ENCODE assay signal across 25 mouse cellular contexts in genomic region chr8:126023706-126024305, GRCm38 (mm10). TPM values are rescaled to one million over a fixed set of nuclear protein-coding genes. Genes with fewer than 3 reads are reported as not detected.
DNase-seq lines count a peak whose midpoint lies in the region; ATAC-seq and TF ChIP-seq lines count a peak whose summit lies in the region.
"Had no signal": no experiment of that assay in that cellular context is flagged by ENCODE, and none has a peak within 500 bp of the region (broad histone marks: within the 10 kb centered on the region; RNA-seq: fewer than 3 reads in every experiment).

No protein-coding gene starts in this region.

- no peaks in the 10 kb centered on the region for H3K9me3 ChIP-seq in forebrain, embryonic 14.5 days (replicated peaks; ENCODE audit: control insufficient read depth, low read length)
- H3K9me3 ChIP-seq in forebrain, embryonic 15.5 days = no peaks in the 10 kb centered on the region
- H3K9me3 ChIP-seq in intestine, postnatal 0 days (ENCODE audit: control insufficient read depth) = no peaks in the 10 kb centered on the region
- H3K9me3 ChIP-seq: embryonic facial prominence, embryonic 12.5 days; forebrain, embryonic 12.5 days; heart, embryonic 15.5 days; limb, embryonic 13.5 days; liver, embryonic 12.5 days; midbrain, embryonic 13.5 days had no signal

- no peak for TF ChIP-seq CTCF in intestine, postnatal 0 days (IDR thresholded peaks at IDR 0.05; ENCODE audit: low read depth)

- H3K4me1 ChIP-seq in forebrain, embryonic 14.5 days (ENCODE audit: control insufficient read depth, insufficient read depth, low read length) = no peaks in the 10 kb centered on the region
- 0 out of 2 replicates have a peak, but pooled peaks cover 5% of the 10 kb centered on the region for H3K4me1 ChIP-seq in forebrain, embryonic 15.5 days
- no peaks in the 10 kb centered on the region for H3K4me1 ChIP-seq in intestine, postnatal 0 days (replicated peaks; ENCODE audit: control insufficient read depth, insufficient read depth, low read length)
- H3K4me1 ChIP-seq: embryonic facial prominence, embryonic 12.5 days; forebrain, embryonic 12.5 days; heart, embryonic 15.5 days; liver, embryonic 12.5 days; megakaryocyte, embryonic 14.5 days; midbrain, embryonic 13.5 days had no signal

- no peaks in the 10 kb centered on the region for H3K27me3 ChIP-seq in forebrain, embryonic 14.5 days (replicated peaks; ENCODE audit: control insufficient read depth, insufficient read depth, low read length)
- no peaks in the 10 kb centered on the region for H3K27me3 ChIP-seq in forebrain, embryonic 15.5 days
- no peaks in the 10 kb centered on the region for H3K27me3 ChIP-seq in intestine, postnatal 0 days (replicated peaks; ENCODE audit: control insufficient read depth, insufficient read depth, low read length)
- H3K27me3 ChIP-seq: embryonic facial prominence, embryonic 12.5 days; forebrain, embryonic 12.5 days; heart, embryonic 15.5 days; limb, embryonic 13.5 days; liver, embryonic 12.5 days; megakaryocyte, embryonic 14.5 days; midbrain, embryonic 13.5 days; Patski had no signal

- no peak for ATAC-seq in forebrain, embryonic 14.5 days
- ATAC-seq in forebrain, embryonic 15.5 days (replicated peaks) = no peak
- ATAC-seq in intestine, postnatal 0 days = peak; percentile 85
- ATAC-seq: inflammation-experienced regulatory T-cells, adult 6 months; liver, embryonic 12.5 days; midbrain, embryonic 13.5 days; Patski had no signal

- DNase-seq in forebrain, embryonic 14.5 days (ENCODE audit: low spot score) = peak; percentile 20
- peak; percentile 64 for DNase-seq in cerebellum, adult 9-10 months
- no peak for DNase-seq in right cerebral cortex, postnatal 10 days (ENCODE audit: low spot score in 2 of 2)
- DNase-seq in right cerebral cortex, adult 2 months (ENCODE audit: low spot score in 2 of 2) = no peak
- DNase-seq in kidney, postnatal 36 days = no peak
- DNase-seq: adrenal gland, adult 2 months; heart, postnatal 36 days; kidney, postnatal 4 days; layer of hippocampus, adult 9-11 months; lung, adult 18-20 months; right cerebral cortex, postnatal 4 days; thymus, adult 2 months had no signal

- no peaks in the 10 kb centered on the region for H3K36me3 ChIP-seq in forebrain, embryonic 14.5 days (ENCODE audit: control insufficient read depth, insufficient read depth, low read length)
- H3K36me3 ChIP-seq in forebrain, embryonic 15.5 days = no peaks in the 10 kb centered on the region
- H3K36me3 ChIP-seq in intestine, postnatal 0 days (ENCODE audit: control insufficient read depth, insufficient read depth) = no peaks in the 10 kb centered on the region
- H3K36me3 ChIP-seq: embryonic facial prominence, embryonic 12.5 days; forebrain, embryonic 12.5 days; heart, embryonic 15.5 days; liver, embryonic 12.5 days; midbrain, embryonic 13.5 days had no signal

- H3K4me2 ChIP-seq in forebrain, embryonic 14.5 days (ENCODE audit: low read length) = no peak overlapping the region
- no peak overlapping the region for H3K4me2 ChIP-seq in forebrain, embryonic 15.5 days (replicated peaks)
- no peak overlapping the region for H3K4me2 ChIP-seq in intestine, postnatal 0 days (replicated peaks; ENCODE audit: low read depth)
- H3K4me2 ChIP-seq: embryonic facial prominence, embryonic 12.5 days; forebrain, embryonic 12.5 days; heart, embryonic 15.5 days; hindbrain, embryonic 14.5 days; limb, embryonic 13.5 days; liver, embryonic 12.5 days; midbrain, embryonic 13.5 days had no signal

- H3K9ac ChIP-seq in forebrain, embryonic 14.5 days (ENCODE audit: low read length) = no peak overlapping the region
- no peak overlapping the region for H3K9ac ChIP-seq in forebrain, embryonic 15.5 days (replicated peaks)
- no peak overlapping the region for H3K9ac ChIP-seq in intestine, postnatal 0 days (ENCODE audit: low read depth, low read length)
- H3K9ac ChIP-seq: embryonic facial prominence, embryonic 12.5 days; forebrain, embryonic 12.5 days; heart, embryonic 15.5 days; hindbrain, embryonic 14.5 days; limb, embryonic 13.5 days; liver, embryonic 12.5 days; midbrain, embryonic 13.5 days had no signal

- no peak overlapping the region for H3K27ac ChIP-seq in forebrain, embryonic 14.5 days (ENCODE audit: low read depth, low read length)
- H3K27ac ChIP-seq in forebrain, embryonic 15.5 days (replicated peaks) = no peak overlapping the region
- no peak overlapping the region for H3K27ac ChIP-seq in intestine, postnatal 0 days (ENCODE audit: low read depth, low read length)
- H3K27ac ChIP-seq: embryonic facial prominence, embryonic 12.5 days; forebrain, embryonic 12.5 days; heart, embryonic 15.5 days; hindbrain, embryonic 14.5 days; limb, embryonic 13.5 days; liver, embryonic 12.5 days; midbrain, embryonic 13.5 days had no signal

- 81% methylated on average over 3 of the region's 3 CpGs for WGBS in forebrain, embryonic 14.5 days
- 82% methylated on average over 3 of the region's 3 CpGs for WGBS in forebrain, embryonic 15.5 days
- WGBS in intestine, postnatal 0 days = 38% methylated on average over 3 of the region's 3 CpGs

- H3K4me3 ChIP-seq in forebrain, embryonic 14.5 days (ENCODE audit: low read depth, low read length) = no peak overlapping the region
- no peak overlapping the region for H3K4me3 ChIP-seq in forebrain, embryonic 15.5 days
- no peak overlapping the region for H3K4me3 ChIP-seq in intestine, postnatal 0 days (ENCODE audit: low read depth, low read length)
- H3K4me3 ChIP-seq: embryonic facial prominence, embryonic 12.5 days; erythroblast, embryonic 14.5 days; forebrain, embryonic 12.5 days; heart, embryonic 15.5 days; limb, embryonic 13.5 days; liver, embryonic 12.5 days; megakaryocyte, embryonic 14.5 days; midbrain, embryonic 13.5 days had no signal

RNA-seq across cellular contexts. Expression of gene Kcnk1, which starts 28.8 kb away (rescaled TPM):
- polyA plus RNA-seq in forebrain, embryonic 14.5 days (2014; fragmentation: Nextera tagmentation; extraction: Ambion mirVana) = 11.9 and 16.1 TPM in 2 replicates
- polyA plus RNA-seq in forebrain, embryonic 15.5 days (2015; fragmentation: Nextera tagmentation; extraction: Ambion mirVana) = 12.0 and 14.4 TPM in 2 replicates
- polyA plus RNA-seq in intestine, postnatal 0 days (2015; fragmentation: Nextera tagmentation; extraction: Ambion mirVana) = 28.7 and 36.7 TPM in 2 replicates
- polyA plus RNA-seq: erythroblast, embryonic 14.5 days; inflammation-experienced regulatory T-cells, adult 6 months had no signal

Comparison
In these comparisons a context has a peak if more than half of its experiments do, and no peak if none do; other contexts are left out.
1. DNase-seq: peak in forebrain, embryonic 14.5 days (single experiment) and cerebellum, adult 9-10 months (single experiment); none in right cerebral cortex, postnatal 10 days (0 of 2), right cerebral cortex, adult 2 months (0 of 2) and kidney, postnatal 36 days (0 of 2).